8 mouse cellular contexts compared by ENCODE assay signal in the genomic region with DNA sequence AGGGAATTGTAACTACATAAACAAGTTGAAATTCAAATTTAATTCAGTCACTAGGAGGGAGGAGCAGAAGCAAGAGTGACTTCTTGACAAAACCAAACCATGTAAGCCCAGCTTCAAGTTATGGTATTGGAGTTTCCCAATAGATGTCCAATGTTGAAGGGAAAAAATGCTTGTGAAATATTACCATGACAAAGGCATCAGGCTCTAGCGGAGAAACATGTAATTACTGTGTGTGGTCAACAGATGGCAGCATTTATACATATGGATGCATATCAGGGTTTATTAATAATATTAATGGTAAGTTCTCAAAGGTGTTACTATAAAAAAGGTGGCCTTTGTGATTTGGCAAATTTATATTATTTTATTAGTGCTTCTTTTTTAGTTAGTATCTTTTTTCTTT. TPM values are rescaled to one million over a fixed set of nuclear protein-coding genes. Genes with fewer than 3 reads are reported as not detected.
A peak's percentile ranks its signal among the peaks of the same experiment; 100 is the strongest.
DNase-seq lines count a peak whose midpoint lies in the region.
"Had no signal": no experiment of that assay in that cellular context is flagged by ENCODE, and none has a peak within 500 bp of the region (broad histone marks: within the 10 kb centered on the region; RNA-seq: fewer than 3 reads in every experiment).

No protein-coding gene starts in this region.

- H3K27me3 ChIP-seq in splenic B cell, adult 2 months (ENCODE audit: control insufficient read depth, insufficient read depth, low read length, poor library complexity, severe bottlenecking) = no peaks in the 10 kb centered on the region
- H3K27me3 ChIP-seq: lung, embryonic 15.5 days had no signal

- no peaks in the 10 kb centered on the region for H3K36me3 ChIP-seq in splenic B cell, adult 2 months (ENCODE audit: control insufficient read depth, insufficient read depth, low read length, poor library complexity, severe bottlenecking)
- H3K36me3 ChIP-seq: lung, embryonic 15.5 days had no signal

- intact Hi-C loops in left cerebral cortex, postnatal 10 days (cut with DNase I) = no loop called here

- peak; percentile 53 for DNase-seq in layer of hippocampus, adult 11-12 months (ENCODE audit: low spot score)
- DNase-seq in layer of hippocampus, postnatal 36 days = no peak
- peak; percentile 35 for DNase-seq in CD4-positive helper T cell, adult 2 months (ENCODE audit: low read depth, low spot score)
- DNase-seq in MN1 (ENCODE audit: low spot score) = peak; percentile 63
- peak; percentile 72 for DNase-seq in embryo, embryonic 10.5 days (ENCODE audit: low spot score)
- peak; percentile 19 to 33 for DNase-seq in left cerebral cortex, postnatal 10 days (ENCODE audit: extremely low spot score in 1 of 2, low spot score in 2 of 2)
- DNase-seq in splenic B cell, adult 2 months (ENCODE audit: low read depth, low spot score) = peak; percentile 62

RNA-seq across cellular contexts. Expression of a gene that starts 13.9 kb away (rescaled TPM):
- total RNA-seq in layer of hippocampus, postnatal 36 days (2021) = not detected
- not detected for total RNA-seq in left cerebral cortex, postnatal 10 days (2021)

RNA-seq across cellular contexts. Expression of a gene that starts 20.0 kb away (rescaled TPM):
- total RNA-seq in layer of hippocampus, postnatal 36 days (2021) = 10 to 100 TPM; 17.0 to 17.5 TPM
- total RNA-seq in left cerebral cortex, postnatal 10 days (2021) = 1 to 10 TPM; 2.0 to 2.3 TPM

Comparison
In these comparisons a context has a peak if more than half of its experiments do, and no peak if none do; other contexts are left out.
1. DNase-seq: peak in layer of hippocampus, adult 11-12 months (single experiment), CD4-positive helper T cell, adult 2 months (single experiment), MN1 (single experiment), embryo, embryonic 10.5 days (single experiment), left cerebral cortex, postnatal 10 days (2 of 2) and splenic B cell, adult 2 months (single experiment); none in layer of hippocampus, postnatal 36 days (0 of 2).
2. RNA of a gene that starts 20.0 kb away (total RNA-seq): 17.0 to 17.5 TPM in layer of hippocampus, postnatal 36 days; 2.0 to 2.3 TPM in left cerebral cortex, postnatal 10 days; every median in the first group is over 4 times any median in the second.